Mouse (Mus musculus) gastrocnemius, postnatal 10 days (tissue): Measurements from ENCODE around the gene Cwc27. TPM values are rescaled to one million over a fixed set of nuclear protein-coding genes. Genes with fewer than 3 reads are reported as not detected.

ENCODE experiments used
- DNase-seq: peaks from one replicate; pipeline ENCODE4 v3.0.0; 2021; ENCODE audit warnings: mixed read lengths
- total RNA-seq, 2 experiments: library from RNA; stranded (reverse); gene quantifications; 2 replicates each; pipeline ENCODE4 v1.2.3; 2021

The Cwc27 gene
- total RNA-seq, 2 experiments from 2014 or later: 13.5 to 18.6 TPM

GRCm38 (mm10) chr13:104779104-104779670, 37.8 kb downstream of the Cwc27 start:
- no peak for DNase-seq

GRCm38 (mm10) chr13:104763193-104763592, 53.7 kb downstream of the Cwc27 start:
- DNase-seq: no peak

GRCm38 (mm10) chr13:104762401-104762800, 54.5 kb downstream of the Cwc27 start:
- no peak for DNase-seq

- no peak for DNase-seq
Measured at GRCm38 (mm10) chr13:104759381-104759780, 57.6 kb downstream of the Cwc27 start.

- DNase-seq: no peak
Measured at GRCm38 (mm10) chr13:104747032-104747431, 69.9 kb downstream of the Cwc27 start.

DNA sequence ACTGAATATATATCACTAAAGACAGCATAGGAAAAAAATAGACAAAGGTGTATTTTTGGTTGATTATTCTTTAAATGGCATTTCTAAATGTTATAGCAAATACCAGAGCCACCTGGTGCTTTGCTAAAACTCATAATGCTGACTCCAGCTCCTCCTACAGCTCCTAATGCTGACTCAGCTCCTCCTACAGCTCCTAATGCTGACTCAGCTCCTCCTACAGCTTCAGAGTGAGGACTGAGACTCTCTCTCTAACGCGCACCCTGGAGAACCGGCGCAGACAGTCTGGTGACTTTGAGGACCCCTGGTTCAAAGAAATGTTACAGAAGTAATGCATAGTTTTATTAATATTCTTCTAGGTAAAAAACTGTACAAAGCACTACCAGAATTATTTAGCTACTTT, 74.1 kb downstream of the Cwc27 start:
- DNase-seq: no peak

GRCm38 (mm10) chr13:104729261-104730046, 87.5 kb downstream of the Cwc27 start:
- DNase-seq: no peak

GRCm38 (mm10) chr13:104727681-104728080, 89.3 kb downstream of the Cwc27 start:
- DNase-seq: no peak

GRCm38 (mm10) chr13:104720133-104720532, 96.8 kb downstream of the Cwc27 start:
- DNase-seq: no peak

GRCm38 (mm10) chr13:104694612-104695355, 122.2 kb downstream of the Cwc27 start:
- no peak for DNase-seq

- DNase-seq: no peak
Measured at GRCm38 (mm10) chr13:104692710-104693109, 124.2 kb downstream of the Cwc27 start.

DNA sequence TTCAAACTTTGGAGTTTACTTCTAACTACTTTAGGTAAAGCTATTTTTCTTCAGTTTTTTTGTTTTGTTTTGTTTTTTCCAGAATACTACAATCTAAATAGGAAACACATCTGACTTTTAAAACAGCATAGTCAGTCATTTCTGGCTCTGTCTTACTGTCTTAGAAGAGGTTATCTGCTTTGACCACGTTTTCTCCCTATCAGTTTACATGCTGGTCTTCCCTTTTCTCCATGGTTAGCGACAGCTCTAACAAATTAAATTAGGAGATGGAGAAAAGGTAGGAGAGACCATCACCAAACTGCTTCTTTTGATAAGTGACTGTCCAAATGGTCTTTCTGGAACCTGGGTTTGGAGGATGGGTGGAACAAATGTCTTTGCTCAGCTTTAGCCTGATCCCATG, 131.4 kb downstream of the Cwc27 start:
- DNase-seq: no peak

- DNase-seq: no peak
Measured at GRCm38 (mm10) chr13:104684361-104685011, 132.5 kb downstream of the Cwc27 start.

DNA sequence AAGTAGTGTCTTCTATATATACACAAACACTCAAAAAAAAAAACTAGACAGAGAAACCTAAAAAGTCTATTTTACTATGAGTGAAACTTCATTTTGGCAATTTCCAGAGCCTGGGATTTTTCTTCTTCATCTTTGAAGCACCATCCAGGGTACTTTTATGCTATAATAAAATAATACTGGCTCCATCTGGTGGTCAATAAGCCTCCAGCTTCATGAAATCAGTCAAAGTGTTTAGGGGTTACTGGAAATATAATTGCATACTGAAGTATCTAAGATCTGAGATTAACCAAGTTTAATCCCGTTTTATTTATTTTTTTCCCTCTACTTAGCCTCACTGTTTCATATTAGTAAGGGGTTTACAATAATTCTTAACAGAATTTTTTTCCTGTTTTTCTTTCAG, 135.7 kb downstream of the Cwc27 start:
- no peak for DNase-seq

- DNase-seq: no peak
Measured at GRCm38 (mm10) chr13:104661188-104661587, 155.8 kb downstream of the Cwc27 start.

DNA sequence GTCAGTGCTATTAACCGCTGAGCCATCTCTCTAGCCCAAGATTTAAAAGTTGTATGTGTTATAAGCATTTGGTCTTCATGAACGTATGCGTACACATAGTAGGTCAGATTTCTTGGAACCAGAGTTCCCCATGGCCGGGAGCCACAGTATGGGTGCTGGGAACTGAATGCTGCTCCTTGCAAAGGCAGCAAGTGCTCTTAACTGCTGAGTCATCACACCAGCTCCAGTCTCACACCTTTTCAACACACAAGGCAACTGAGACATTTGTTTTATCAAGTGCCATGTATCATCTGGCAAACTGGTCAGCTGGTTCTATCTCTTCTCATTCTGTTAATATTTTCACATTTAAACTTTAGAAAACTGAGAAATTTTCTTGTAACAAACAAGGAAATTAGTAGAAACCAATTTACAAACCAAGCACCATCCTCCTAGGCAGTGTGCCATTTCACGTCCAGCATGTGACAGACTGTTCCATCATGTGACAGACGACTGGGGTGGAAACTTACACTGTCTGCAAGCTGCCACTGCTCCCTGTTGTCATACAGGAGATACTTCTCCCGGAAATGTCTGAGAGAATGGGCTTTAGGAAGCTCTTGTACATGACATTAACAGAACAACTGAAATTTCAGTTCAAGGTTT, 156.8 kb downstream of the Cwc27 start:
- no peak for DNase-seq

- DNase-seq: no peak
Measured at GRCm38 (mm10) chr13:104656666-104657272, 160.2 kb downstream of the Cwc27 start.

- DNase-seq: no peak
Measured at GRCm38 (mm10) chr13:104655137-104655536, 161.8 kb downstream of the Cwc27 start.

DNA sequence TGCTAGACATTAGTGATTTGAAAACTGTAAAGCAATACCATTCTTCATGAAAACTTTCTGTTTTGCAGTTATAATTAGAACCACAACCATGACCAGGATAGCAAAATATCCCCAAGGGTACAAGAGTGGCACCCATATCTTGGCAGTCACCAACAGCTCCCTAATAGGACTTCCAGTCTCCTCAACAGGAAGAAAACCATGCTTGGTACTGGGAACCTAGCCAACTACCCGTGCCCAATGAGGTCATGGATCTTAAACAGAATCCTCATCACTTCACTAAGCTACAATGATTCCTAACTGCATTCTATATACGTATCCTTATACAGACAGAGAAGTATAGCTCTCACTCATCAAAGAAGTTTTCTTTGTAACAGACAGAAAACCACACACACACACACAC, 165.2 kb downstream of the Cwc27 start:
- no peak for DNase-seq

- no peak for DNase-seq
Measured at GRCm38 (mm10) chr13:104650654-104651053, 166.3 kb downstream of the Cwc27 start.

DNA sequence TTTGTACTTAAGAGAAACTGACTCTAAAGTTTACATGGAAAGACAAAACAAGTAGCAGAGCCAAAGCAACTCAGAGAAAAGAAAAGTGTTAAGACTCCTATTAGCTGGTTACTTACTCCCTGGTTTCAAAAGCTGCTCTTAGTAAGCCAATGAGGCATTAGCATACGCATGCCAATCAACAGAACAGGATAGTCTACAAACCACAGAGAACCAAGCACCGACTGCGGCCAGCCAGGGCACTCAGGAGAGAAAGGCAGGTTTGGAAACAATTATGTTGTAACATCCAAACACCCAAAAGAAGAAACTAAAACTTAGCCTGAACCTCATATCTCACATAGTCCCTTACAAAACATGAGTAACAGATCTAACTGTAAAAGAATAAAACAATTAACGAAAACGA, 166.8 kb downstream of the Cwc27 start:
- DNase-seq: no peak
